Mouse (Mus musculus) thymus, adult 2 months (tissue): ENCODE measurements around the gene Shc1.

Source experiments
- CTCF ChIP-seq: fragments of 200-500 bp; IDR thresholded peaks from 2 replicates; pipeline ENCODE4 v1.5.1; 2012; ENCODE audit warnings: mild to moderate bottlenecking, control low read depth, low read length, moderate library complexity, borderline replicate concordance; ENCODE audit not compliant: control insufficient read depth, poor library complexity, insufficient read depth; ENCODE audit errors: extremely low read depth
- POLR2A ChIP-seq: fragments of 200-500 bp; IDR thresholded peaks from 2 replicates; pipeline ENCODE4 v1.6.1; 2012; ENCODE audit warnings: mild to moderate bottlenecking, low read length, control low read depth, moderate library complexity; ENCODE audit not compliant: control insufficient read depth, poor library complexity, insufficient read depth; ENCODE audit errors: extremely low read depth

GRCm38 (mm10) chr3:89411490-89412393, 6.5 kb upstream of the Shc1 start, which contains the start of gene Flad1:
- no peak for TF ChIP-seq CTCF
- no peak for TF ChIP-seq POLR2A
